Mouse (Mus musculus) erythroblast, embryonic 14.5 days (primary cell): ENCODE data around the gene Zgpat.

Source experiments
- GATA1 ChIP-seq: IDR thresholded peaks from 2 replicates; pipeline ENCODE4 v1.6.1; 2012; ENCODE audit warnings: low read length, inconsistent platforms, mixed read lengths
- TAL1 ChIP-seq: IDR thresholded peaks from 3 replicates; pipeline ENCODE4 v1.6.1; 2012; ENCODE audit warnings: low read length, inconsistent platforms, mixed read lengths

DNA sequence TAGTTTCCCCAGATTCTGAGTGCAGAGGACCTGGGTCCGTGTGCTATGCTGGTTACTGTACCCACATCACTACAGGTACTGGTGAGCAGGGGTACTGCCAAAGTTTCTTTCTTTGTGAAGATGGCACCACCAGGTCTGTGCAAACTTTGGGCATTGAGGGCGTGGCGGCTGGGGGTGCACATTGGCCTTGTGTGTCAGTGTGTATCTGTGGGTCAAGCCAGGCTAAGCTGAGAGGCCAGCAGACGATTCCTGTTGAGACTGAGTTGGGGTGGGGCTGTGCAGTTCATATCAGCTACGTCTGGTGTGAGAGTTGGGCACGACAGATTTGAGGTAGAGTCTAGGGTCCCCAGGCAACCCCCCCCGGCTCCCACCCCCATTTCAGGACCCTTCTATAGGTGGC, 19.7 kb downstream of the Zgpat start:
- TF ChIP-seq TAL1 (no peak), GATA1 (no peak)
